Mouse (Mus musculus) CH12.LX (cell line): Measurements from ENCODE around the gene Tssk6. TPM values are rescaled to one million over a fixed set of nuclear protein-coding genes. Genes with fewer than 3 reads are reported as not detected.

Experiments
- DNase-seq: peaks from one replicate; pipeline ENCODE4 v3.0.0-alpha.2; 2013; ENCODE audit errors: extremely low read depth
- H3K27ac ChIP-seq: 2 replicates; pipeline ENCODE4 v1.5.1; 2012; ENCODE audit warnings: low read depth, mild to moderate bottlenecking, control low read depth, moderate library complexity; ENCODE audit not compliant: insufficient read depth
- H3K27me3 ChIP-seq: replicated peaks from 2 replicates; pipeline ENCODE3; 2012; ENCODE audit warnings: inconsistent platforms
- H3K36me3 ChIP-seq, 2 experiments: replicated peaks in 1 of 2; 2 replicates each; pipeline versions ENCODE3 to v1.6.1; 2012; ENCODE audit warnings: inconsistent platforms in 1 of 2, low read length in 1 of 2, mild to moderate bottlenecking in 1 of 2, mixed read lengths in 1 of 2, moderate library complexity in 1 of 2; ENCODE audit not compliant: control insufficient read depth in 1 of 2, insufficient read depth in 1 of 2
- H3K4me1 ChIP-seq, 2 experiments: 2 replicates each; pipeline ENCODE4 v1.6.1; 2012; ENCODE audit warnings: inconsistent platforms in 1 of 2, moderate library complexity in 1 of 2; ENCODE audit not compliant: insufficient read depth in 2 of 2, control insufficient read depth in 1 of 2
- H3K4me2 ChIP-seq: 2 replicates; pipeline ENCODE4 v1.6.1; 2012; ENCODE audit warnings: low read depth, mild to moderate bottlenecking, control low read depth; ENCODE audit not compliant: poor library complexity, insufficient read depth, severe bottlenecking
- H3K4me3 ChIP-seq, 3 experiments: fragments of 150-350 bp in 1 of 3; sonication (generic) in 1 of 3; replicated peaks in 1 of 3; 2 replicates each; pipeline versions ENCODE3 to v1.5.1; 2011 to 2012; ENCODE audit warnings: low read depth in 2 of 3, low read length in 2 of 3, mild to moderate bottlenecking in 2 of 3, moderate library complexity in 2 of 3, control low read depth in 1 of 3, improper control_type of control experiment in 1 of 3, inconsistent platforms in 1 of 3, mixed read lengths in 1 of 3; ENCODE audit not compliant: poor library complexity in 1 of 3
- H3K79me2 ChIP-seq: replicated peaks from 2 replicates; pipeline ENCODE4 v1.6.1; 2012; ENCODE audit warnings: mild to moderate bottlenecking, moderate library complexity; ENCODE audit not compliant: control insufficient read depth, poor library complexity, insufficient read depth, severe bottlenecking; ENCODE audit errors: extremely low read depth
- H3K9ac ChIP-seq: 2 replicates; pipeline ENCODE4 v1.6.1; 2012; ENCODE audit warnings: low read depth, mild to moderate bottlenecking, control low read depth, moderate library complexity; ENCODE audit not compliant: insufficient read depth
- H3K9me3 ChIP-seq: replicated peaks from 2 replicates; pipeline ENCODE3; 2012; ENCODE audit warnings: low read length, inconsistent platforms, mixed read lengths
- BHLHE40 ChIP-seq: IDR thresholded peaks from 2 replicates; pipeline ENCODE4 v1.6.1; 2011; ENCODE audit warnings: mild to moderate bottlenecking, low read depth, low read length, improper control_type of control experiment
- CHD1 ChIP-seq: IDR thresholded peaks from 2 replicates; pipeline ENCODE4 v1.6.1; 2012; ENCODE audit warnings: low read depth, low read length, improper control_type of control experiment, inconsistent platforms
- CHD2 ChIP-seq: IDR thresholded peaks from 2 replicates; pipeline ENCODE4 v1.6.1; 2011; ENCODE audit warnings: low read length, improper control_type of control experiment
- CTCF ChIP-seq, 2 experiments: IDR thresholded peaks in 1 of 2; conservative IDR thresholded peaks in 1 of 2; 2 replicates each; pipeline ENCODE4 v1.5.1; 2011 to 2012; ENCODE audit warnings: low read depth in 2 of 2, low read length in 2 of 2, improper control_type of control experiment in 1 of 2, inconsistent platforms in 1 of 2, mild to moderate bottlenecking in 1 of 2, moderate library complexity in 1 of 2
- EP300 ChIP-seq: IDR thresholded peaks from 2 replicates; pipeline ENCODE4 v1.6.1; 2011; ENCODE audit warnings: low read length, improper control_type of control experiment
- ETS1 ChIP-seq: conservative IDR thresholded peaks from 2 replicates; pipeline ENCODE4 v1.6.1; 2012; ENCODE audit warnings: low read depth, mild to moderate bottlenecking, inconsistent platforms, low read length, improper control_type of control experiment, moderate library complexity
- IRF4 ChIP-seq: IDR thresholded peaks from 2 replicates; pipeline ENCODE4 v1.6.1; 2014; ENCODE audit warnings: low read depth, mild to moderate bottlenecking, inconsistent platforms, low read length, improper control_type of control experiment
- JUN ChIP-seq: IDR thresholded peaks from 2 replicates; pipeline ENCODE4 v1.6.1; 2011; ENCODE audit warnings: low read depth, mild to moderate bottlenecking, low read length, improper control_type of control experiment, moderate library complexity; ENCODE audit not compliant: insufficient read depth
- MYC ChIP-seq: IDR thresholded peaks from 2 replicates; pipeline ENCODE4 v1.6.1; 2011; ENCODE audit warnings: low read depth, mild to moderate bottlenecking, improper control_type of control experiment, low read length
- RAD21 ChIP-seq: IDR thresholded peaks from 2 replicates; pipeline ENCODE4 v1.6.1; 2011; ENCODE audit warnings: low read depth, mild to moderate bottlenecking, low read length, improper control_type of control experiment, moderate library complexity
- SMC3 ChIP-seq: IDR thresholded peaks from 2 replicates; pipeline ENCODE4 v1.6.1; 2011; ENCODE audit warnings: low read depth, low read length, improper control_type of control experiment
- TBP ChIP-seq: conservative IDR thresholded peaks from 2 replicates; pipeline ENCODE4 v1.6.1; 2011; ENCODE audit warnings: low read depth, low read length, improper control_type of control experiment
- dilution Hi-C: fragments of 300-500 bp; cut with MboI; formaldehyde crosslinking; loops from 2 replicates; pipeline ENCODE4 v1.14.3; 2020; ENCODE audit warnings: low sequenced_read_pairs; ENCODE audit not compliant: extremely low pct_unique_long_range_greater_than_20kb, extremely low pct_ligation_motif_present
- in situ Hi-C: fragments of 300-500 bp; cut with MboI; formaldehyde crosslinking; loops from 3 replicates; pipeline ENCODE4 v1.14.3; 2019; ENCODE audit warnings: low sequenced_read_pairs, low pct_ligation_motif_present, low pct_unique_long_range_greater_than_20kb, mixed read lengths
- polyA plus RNA-seq: library from polyadenylated mRNA; unstranded; fragments of >175 nt; gene quantifications from 2 replicates; pipeline ENCODE4 v1.2.1, GENCODE M21; 2012; ENCODE audit warnings: low read depth; ENCODE audit not compliant: insufficient read length
- total RNA-seq, 2 experiments: library from RNA; depleted of rRNA; stranded (reverse); fragments of 300-350 nt in 1 of 2; fragments of >200 nt in 1 of 2; gene quantifications; 2 replicates each; pipeline ENCODE4 v1.2.3; 2012 to 2014

The Tssk6 gene
- total RNA-seq (2012; rRNA removed) = 1.5 and 1.8 TPM in 2 replicates
- total RNA-seq (2014; rRNA removed) = 0.35 and 0.44 TPM in 2 replicates
- polyA plus RNA-seq = 1.7 and 2.3 TPM in 2 replicates

GRCm38 (mm10) chr8:69902163-69903062 is at the start of gene Tssk6, which contains the start of the genes Ndufa13 and Yjefn3:
Tssk6 (plus strand) TSS chr8:69902184.
Ndufa13 (minus strand) TSS chr8:69902558.
Yjefn3 (minus strand) TSS chr8:69902712.
- Histone ChIP-seq H3K4me3 (peak within 1 kb of the TSS; percentile 83 to 92 (median 88)), H3K9me3 (no peaks in the 10 kb centered on the region), H3K4me1 (peaks cover 5 to 39% of the 10 kb centered on the region in 2 experiments), H3K36me3 (peaks cover 12 to 33% of the 10 kb centered on the region in 2 experiments), H3K4me2 (peak within 1 kb of the TSS; percentile 77), H3K9ac (peak within 1 kb of the TSS; percentile 93)
- peak; percentile 67 for DNase-seq
- no peak for TF ChIP-seq RAD21
- peak; percentile 94 for TF ChIP-seq BHLHE40
- TF ChIP-seq CHD1 = no peak
- TF ChIP-seq MYC = peak; percentile 80
- peak; percentile 78 for TF ChIP-seq ETS1
- peak in 1 of 2 experiments; percentile 2; a peak in 1 of 4 replicates for TF ChIP-seq CTCF (conservative IDR thresholded peaks at IDR 0.05 in 1 of 2, IDR thresholded peaks at IDR 0.05 in 1 of 2; ENCODE audit: low read depth in 2 of 2, low read length in 2 of 2)
- TF ChIP-seq IRF4 = peak; percentile 59
- TF ChIP-seq, all 38 proteins: peak for 5
- Histone ChIP-seq H3K27ac (peak within 1 kb of the TSS; percentile 84), H3K27me3 (no peaks in the 10 kb centered on the region), H3K79me2 (peaks cover 29% of the 10 kb centered on the region)
- dilution Hi-C loops (no loop called here), in situ Hi-C loops (no loop called here)

GRCm38 (mm10) chr8:69853869-69854268 is 48.1 kb upstream of the Tssk6 start:
- in situ Hi-C loops = no loop called here
- H3K36me3 ChIP-seq = no peaks in the 10 kb centered on the region
- no peak overlapping the region for H3K4me2 ChIP-seq
- H3K27me3 ChIP-seq = no peaks in the 10 kb centered on the region
- no peak for DNase-seq
- H3K4me3 ChIP-seq = no peak overlapping the region
- no peak overlapping the region for H3K27ac ChIP-seq
- no peak overlapping the region for H3K9ac ChIP-seq
- dilution Hi-C loops = no loop called here
- TF ChIP-seq CTCF (conservative IDR thresholded peaks at IDR 0.05 in 1 of 2, IDR thresholded peaks at IDR 0.05 in 1 of 2; ENCODE audit: low read depth in 2 of 2, low read length in 2 of 2) (peak in 1 of 2 experiments; percentile 15; a peak in 2 of 4 replicates), EP300 (no peak), JUN (no peak), RAD21 (peak; percentile 2)
- TF ChIP-seq, all 38 proteins: peak for 2
- no peaks in the 10 kb centered on the region for H3K9me3 ChIP-seq
- peaks cover 0 to 9% of the 10 kb centered on the region in 2 experiments; a peak in 2 of 4 replicates for H3K4me1 ChIP-seq
- H3K79me2 ChIP-seq = no peaks in the 10 kb centered on the region

GRCm38 (mm10) chr8:69860807-69861206 is 41.2 kb upstream of the Tssk6 start:
- Histone ChIP-seq H3K4me2 (no peak overlapping the region), H3K4me1 (peaks cover 2 to 13% of the 10 kb centered on the region in 2 experiments; a peak in 2 of 4 replicates), H3K9ac (no peak overlapping the region), H3K9me3 (no peaks in the 10 kb centered on the region), H3K27ac (no peak overlapping the region)
- DNase-seq = peak; percentile 38
- dilution Hi-C loops (no loop called here), in situ Hi-C loops (no loop called here)
- TF ChIP-seq CHD2 (no peak), SMC3 (peak; percentile 13; the same call in 1 of the 2 replicates), TBP (no peak), CTCF (conservative IDR thresholded peaks at IDR 0.05 in 1 of 2, IDR thresholded peaks at IDR 0.05 in 1 of 2; ENCODE audit: low read depth in 2 of 2, low read length in 2 of 2) (peak; percentile 15 to 44; a peak in 3 of 4 replicates), RAD21 (peak; percentile 10)
- TF ChIP-seq, all 38 proteins: peak for 3
- Histone ChIP-seq H3K4me3 (no peak overlapping the region), H3K27me3 (no peaks in the 10 kb centered on the region), H3K79me2 (no peaks in the 10 kb centered on the region), H3K36me3 (peaks cover 2 to 13% of the 10 kb centered on the region in 2 experiments)
